Mouse (Mus musculus) megakaryocyte-erythroid progenitor cell, adult 5-6 weeks (primary cell): ENCODE measurements around the gene Lce1m. TPM values are rescaled to one million over a fixed set of nuclear protein-coding genes. Genes with fewer than 3 reads are reported as not detected.

ENCODE experiments used
- total RNA-seq, 2 experiments: library from RNA; stranded (forward) in 1 of 2; stranded (reverse) in 1 of 2; fragments of 200-1000, 215-1000 nt in 1 of 2; fragments of >200 nt in 1 of 2; fragmentation: Nextera tagmentation in 1 of 2; gene quantifications; 2 replicates each; pipeline ENCODE4 v1.2.3; 2014 to 2017

The Lce1m gene
- total RNA-seq, 2 experiments from 2014 or later: not detected

Other genes starting within 250 kb of the Lce1m start
- not detected in 2 replicates for gene Lce1i, start 240.2 kb downstream of the Lce1m start, total RNA-seq (2014; fragmentation: Nextera tagmentation)
- not detected in 2 replicates for gene Lce1i, start 240.2 kb downstream of the Lce1m start, total RNA-seq (2017)
- gene Lce1j, start 228.5 kb downstream of the Lce1m start, total RNA-seq (2014; fragmentation: Nextera tagmentation): not detected in 2 replicates
- not detected in 2 replicates for gene Lce1j, start 228.5 kb downstream of the Lce1m start, total RNA-seq (2017)
- gene Lce1k, start 211.2 kb downstream of the Lce1m start, total RNA-seq (2014; fragmentation: Nextera tagmentation): not detected in 2 replicates
- not detected in 2 replicates for gene Lce1k, start 211.2 kb downstream of the Lce1m start, total RNA-seq (2017)
- gene Kprp, start 191.8 kb downstream of the Lce1m start, total RNA-seq (2014; fragmentation: Nextera tagmentation): not detected in 2 replicates
- not detected in 2 replicates for gene Kprp, start 191.8 kb downstream of the Lce1m start, total RNA-seq (2017)
- not detected in 2 replicates for gene Lce1l, start 167.8 kb downstream of the Lce1m start, total RNA-seq (2014; fragmentation: Nextera tagmentation)
- not detected in 2 replicates for gene Lce1l, start 167.8 kb downstream of the Lce1m start, total RNA-seq (2017)
- gene 2310050C09Rik, start 148.8 kb downstream of the Lce1m start, total RNA-seq (2014; fragmentation: Nextera tagmentation): not detected in 2 replicates
- gene 2310050C09Rik, start 148.8 kb downstream of the Lce1m start, total RNA-seq (2017): not detected in 2 replicates
- not detected in 2 replicates for gene Lce3a, start 92.8 kb downstream of the Lce1m start, total RNA-seq (2014; fragmentation: Nextera tagmentation)
- not detected in 2 replicates for gene Lce3a, start 92.8 kb downstream of the Lce1m start, total RNA-seq (2017)
- gene Lce3b, start 86.1 kb downstream of the Lce1m start, total RNA-seq (2014; fragmentation: Nextera tagmentation): not detected in 2 replicates
- not detected in 2 replicates for gene Lce3b, start 86.1 kb downstream of the Lce1m start, total RNA-seq (2017)
- not detected in 2 replicates for gene Lce3c, start 74.6 kb downstream of the Lce1m start, total RNA-seq (2014; fragmentation: Nextera tagmentation)
- gene Lce3c, start 74.6 kb downstream of the Lce1m start, total RNA-seq (2017): not detected in 2 replicates
- not detected in 2 replicates for gene Lce3d, start 61.7 kb downstream of the Lce1m start, total RNA-seq (2014; fragmentation: Nextera tagmentation)
- not detected in 2 replicates for gene Lce3d, start 61.7 kb downstream of the Lce1m start, total RNA-seq (2017)
- gene Lce3e, start 52.0 kb downstream of the Lce1m start, total RNA-seq (2014; fragmentation: Nextera tagmentation): not detected in 2 replicates
- gene Lce3e, start 52.0 kb downstream of the Lce1m start, total RNA-seq (2017): not detected in 2 replicates
- not detected in 2 replicates for gene Lce3f, start 26.8 kb downstream of the Lce1m start, total RNA-seq (2014; fragmentation: Nextera tagmentation)
- not detected in 2 replicates for gene Lce3f, start 26.8 kb downstream of the Lce1m start, total RNA-seq (2017)
- gene Crct1, start 3.4 kb downstream of the Lce1m start, total RNA-seq (2014; fragmentation: Nextera tagmentation): not detected in 2 replicates
- not detected in 2 replicates for gene Crct1, start 3.4 kb downstream of the Lce1m start, total RNA-seq (2017)
- gene Gm4858, start 49.8 kb upstream of the Lce1m start, total RNA-seq (2014; fragmentation: Nextera tagmentation): not detected in 2 replicates
- not detected in 2 replicates for gene Gm4858, start 49.8 kb upstream of the Lce1m start, total RNA-seq (2017)
- gene Crnn, start 125.7 kb upstream of the Lce1m start, total RNA-seq (2014; fragmentation: Nextera tagmentation): not detected in 2 replicates
- not detected in 2 replicates for gene Crnn, start 125.7 kb upstream of the Lce1m start, total RNA-seq (2017)
- not detected in 2 replicates for gene Flg2, start 178.2 kb upstream of the Lce1m start, total RNA-seq (2014; fragmentation: Nextera tagmentation)
- not detected in 2 replicates for gene Flg2, start 178.2 kb upstream of the Lce1m start, total RNA-seq (2017)